Mouse (Mus musculus) hindbrain, embryonic 10.5 days (tissue): ENCODE measurements around the gene Lcn11. TPM values are rescaled to one million over a fixed set of nuclear protein-coding genes. Genes with fewer than 3 reads are reported as not detected.

Source experiments
- polyA plus RNA-seq: library from polyadenylated mRNA; unstranded; fragments of >200 nt; fragmentation: Nextera tagmentation; extraction: Ambion mirVana; gene quantifications from 2 replicates; pipeline ENCODE4 v1.2.1, GENCODE M21; 2016

Gene Lcn11
- polyA plus RNA-seq, 1 experiment from 2014 or later = not detected

Other genes with a start within 250 kb of the Lcn11 start
- gene Traf2, start 230.1 kb upstream of the Lcn11 start, polyA plus RNA-seq = 38.2 and 40.1 TPM in 2 replicates
- 376 and 388 TPM in 2 replicates for gene Edf1, start 219.2 kb upstream of the Lcn11 start, polyA plus RNA-seq
- gene Mamdc4, start 202.2 kb upstream of the Lcn11 start, polyA plus RNA-seq = 1.4 and 3.8 TPM in 2 replicates
- 163 and 189 TPM in 2 replicates for gene Phpt1, start 201.8 kb upstream of the Lcn11 start, polyA plus RNA-seq
- gene Ajm1, start 195.3 kb upstream of the Lcn11 start, polyA plus RNA-seq = 0.05 and 0.44 TPM in 2 replicates
- gene Rabl6, start 168.5 kb upstream of the Lcn11 start, polyA plus RNA-seq = 75.5 and 80.0 TPM in 2 replicates
- gene Ccdc183, start 159.3 kb upstream of the Lcn11 start, polyA plus RNA-seq = 0.17 and 0.18 TPM in 2 replicates
- 17.4 and 18.3 TPM in 2 replicates for gene Tmem141, start 155.0 kb upstream of the Lcn11 start, polyA plus RNA-seq
- gene Fcna, start 149.0 kb upstream of the Lcn11 start, polyA plus RNA-seq = 1.00 and 1.2 TPM in 2 replicates
- not detected in 2 replicates for gene Lcn8, start 123.9 kb upstream of the Lcn11 start, polyA plus RNA-seq
- not detected in 2 replicates for gene Lcn5, start 119.1 kb upstream of the Lcn11 start, polyA plus RNA-seq
- not detected in 2 replicates for gene Lcn6, start 100.2 kb upstream of the Lcn11 start, polyA plus RNA-seq
- gene Lcn10, start 94.3 kb upstream of the Lcn11 start, polyA plus RNA-seq = not detected in 2 replicates
- not detected in 2 replicates for gene Obp2a, start 77.0 kb upstream of the Lcn11 start, polyA plus RNA-seq
- gene Bmyc, start 70.3 kb upstream of the Lcn11 start, polyA plus RNA-seq = 77.9 and 86.1 TPM in 2 replicates
- gene Obp2b, start 40.0 kb upstream of the Lcn11 start, polyA plus RNA-seq = not detected in 2 replicates
- gene Lcn3, start 11.4 kb upstream of the Lcn11 start, polyA plus RNA-seq = not detected in 2 replicates
- not detected in 2 replicates for gene Gm13539, start 5.2 kb downstream of the Lcn11 start, polyA plus RNA-seq
- not detected in 2 replicates for gene Glt6d1, start 38.8 kb downstream of the Lcn11 start, polyA plus RNA-seq
- not detected in 2 replicates for gene Lcn9, start 46.1 kb downstream of the Lcn11 start, polyA plus RNA-seq
- gene Sohlh1, start 70.2 kb downstream of the Lcn11 start, polyA plus RNA-seq = not detected in 2 replicates
- gene Kcnt1, start 86.7 kb downstream of the Lcn11 start, polyA plus RNA-seq = 0.45 and 1.0 TPM in 2 replicates
- 33.4 and 48.7 TPM in 2 replicates for gene Camsap1, start 206.3 kb downstream of the Lcn11 start, polyA plus RNA-seq
- 94.4 and 96.9 TPM in 2 replicates for gene Ubac1, start 244.7 kb downstream of the Lcn11 start, polyA plus RNA-seq